Mouse (Mus musculus): Measurements from ENCODE around the gene Gstp2. TPM values are rescaled to one million over a fixed set of nuclear protein-coding genes. Genes with fewer than 3 reads are reported as not detected.

Gstp2 gene
- polyA plus RNA-seq, 1 experiment from 2014 or later = 5.5 TPM

DNA sequence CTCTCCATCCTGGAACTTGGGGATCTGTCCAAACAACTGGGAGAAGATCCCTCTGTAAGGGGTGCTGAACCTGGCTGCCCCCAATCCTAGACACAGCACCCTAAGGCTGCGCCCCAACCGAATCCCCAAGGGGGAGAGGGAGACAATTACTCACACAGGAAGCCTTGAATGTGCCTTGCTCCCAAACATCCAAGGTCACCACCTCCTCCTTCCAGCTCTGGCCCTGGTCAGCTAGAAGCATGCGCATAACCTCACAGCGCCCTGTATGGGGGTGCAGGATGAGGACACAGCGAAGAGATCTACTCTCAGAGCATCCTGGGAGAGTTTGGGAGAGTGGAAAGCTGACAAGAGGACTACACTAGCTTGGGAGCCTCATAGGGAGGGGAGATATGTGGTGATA, 12.8 kb upstream of the Gstp2 start:
- peak overlapping the region; percentile 64 for H3K9ac ChIP-seq (ENCODE audit: low read depth, low read length)
- no peak for ATAC-seq (replicated peaks; ENCODE audit: low FRiP score)
- H3K27me3 ChIP-seq (replicated peaks; ENCODE audit: control insufficient read depth, insufficient read depth, low read length) = no peaks in the 10 kb centered on the region
- H3K36me3 ChIP-seq (ENCODE audit: control insufficient read depth, insufficient read depth, low read length) = no peaks in the 10 kb centered on the region
- no peak for DNase-seq (ENCODE audit: low spot score)
- peaks cover 29% of the 10 kb centered on the region for H3K4me1 ChIP-seq (replicated peaks; ENCODE audit: control insufficient read depth, insufficient read depth, low read length)
- 85% methylated on average over 5 of the region's 5 CpGs for WGBS
- H3K4me2 ChIP-seq = peak overlapping the region; percentile 65
- H3K4me3 ChIP-seq (ENCODE audit: low read depth, low read length) = peak overlapping the region; percentile 33
- peak overlapping the region; percentile 79 for H3K27ac ChIP-seq (ENCODE audit: low read depth, low read length)
- H3K9me3 ChIP-seq (ENCODE audit: control insufficient read depth, low read length) = no peaks in the 10 kb centered on the region

DNA sequence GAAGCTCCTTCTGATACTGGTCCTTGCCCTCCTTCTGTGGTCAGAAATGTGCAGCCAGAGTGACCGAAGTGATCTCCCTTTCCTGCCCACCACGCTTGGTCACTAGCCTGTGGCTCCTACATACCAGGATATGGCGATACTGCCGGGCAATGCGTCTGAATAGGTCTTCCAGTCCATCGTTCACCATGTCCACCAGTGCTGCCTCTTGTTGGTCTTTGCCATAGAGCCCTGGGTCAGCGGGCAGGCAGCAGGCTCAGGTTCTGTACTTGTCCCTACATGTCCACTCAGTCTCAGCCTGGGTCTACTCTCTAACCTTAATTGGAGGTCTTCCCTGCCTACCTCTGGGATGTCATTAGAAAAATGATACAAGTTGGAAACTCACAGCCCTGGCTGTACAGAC, 12.1 kb upstream of the Gstp2 start:
- Histone ChIP-seq H3K4me2 (no peak overlapping the region), H3K4me1 (replicated peaks; ENCODE audit: control insufficient read depth, insufficient read depth, low read length) (peaks cover 29% of the 10 kb centered on the region), H3K27ac (ENCODE audit: low read depth, low read length) (no peak overlapping the region), H3K9ac (ENCODE audit: low read depth, low read length) (no peak overlapping the region), H3K4me3 (ENCODE audit: low read depth, low read length) (no peak overlapping the region), H3K36me3 (ENCODE audit: control insufficient read depth, insufficient read depth, low read length) (no peaks in the 10 kb centered on the region), H3K9me3 (ENCODE audit: control insufficient read depth, low read length) (no peaks in the 10 kb centered on the region), H3K27me3 (replicated peaks; ENCODE audit: control insufficient read depth, insufficient read depth, low read length) (no peaks in the 10 kb centered on the region)
- no peak for DNase-seq (ENCODE audit: low spot score)
- WGBS = 91% methylated on average over 7 of the region's 7 CpGs
- ATAC-seq (replicated peaks; ENCODE audit: low FRiP score) = no peak

GRCm38 (mm10) chr19:4057389-4057788, 11.6 kb upstream of the Gstp2 start:
- no peak overlapping the region for H3K4me2 ChIP-seq
- no peaks in the 10 kb centered on the region for H3K9me3 ChIP-seq (ENCODE audit: control insufficient read depth, low read length)
- no peak overlapping the region for H3K9ac ChIP-seq (ENCODE audit: low read depth, low read length)
- ATAC-seq (replicated peaks; ENCODE audit: low FRiP score) (no peak), DNase-seq (ENCODE audit: low spot score) (no peak)
- no peak overlapping the region for H3K27ac ChIP-seq (ENCODE audit: low read depth, low read length)
- no peaks in the 10 kb centered on the region for H3K36me3 ChIP-seq (ENCODE audit: control insufficient read depth, insufficient read depth, low read length)
- 84% methylated on average over 13 of the region's 13 CpGs for whole genome bisulfite sequencing
- H3K4me1 ChIP-seq (replicated peaks; ENCODE audit: control insufficient read depth, insufficient read depth, low read length) = peaks cover 29% of the 10 kb centered on the region
- H3K4me3 ChIP-seq (ENCODE audit: low read depth, low read length) = no peak overlapping the region
- H3K27me3 ChIP-seq (replicated peaks; ENCODE audit: control insufficient read depth, insufficient read depth, low read length) = no peaks in the 10 kb centered on the region

GRCm38 (mm10) chr19:4056727-4057126, 10.9 kb upstream of the Gstp2 start:
- H3K4me1 ChIP-seq (replicated peaks; ENCODE audit: control insufficient read depth, insufficient read depth, low read length) = peaks cover 29% of the 10 kb centered on the region
- no peaks in the 10 kb centered on the region for H3K36me3 ChIP-seq (ENCODE audit: control insufficient read depth, insufficient read depth, low read length)
- ATAC-seq (replicated peaks; ENCODE audit: low FRiP score) = no peak
- H3K9ac ChIP-seq (ENCODE audit: low read depth, low read length) = no peak overlapping the region
- H3K4me2 ChIP-seq = no peak overlapping the region
- no peak overlapping the region for H3K4me3 ChIP-seq (ENCODE audit: low read depth, low read length)
- DNase-seq (ENCODE audit: low spot score) = no peak
- WGBS = 63% methylated on average over 4 of the region's 4 CpGs
- H3K9me3 ChIP-seq (ENCODE audit: control insufficient read depth, low read length) = no peaks in the 10 kb centered on the region
- H3K27me3 ChIP-seq (replicated peaks; ENCODE audit: control insufficient read depth, insufficient read depth, low read length) = no peaks in the 10 kb centered on the region
- no peak overlapping the region for H3K27ac ChIP-seq (ENCODE audit: low read depth, low read length)

DNA sequence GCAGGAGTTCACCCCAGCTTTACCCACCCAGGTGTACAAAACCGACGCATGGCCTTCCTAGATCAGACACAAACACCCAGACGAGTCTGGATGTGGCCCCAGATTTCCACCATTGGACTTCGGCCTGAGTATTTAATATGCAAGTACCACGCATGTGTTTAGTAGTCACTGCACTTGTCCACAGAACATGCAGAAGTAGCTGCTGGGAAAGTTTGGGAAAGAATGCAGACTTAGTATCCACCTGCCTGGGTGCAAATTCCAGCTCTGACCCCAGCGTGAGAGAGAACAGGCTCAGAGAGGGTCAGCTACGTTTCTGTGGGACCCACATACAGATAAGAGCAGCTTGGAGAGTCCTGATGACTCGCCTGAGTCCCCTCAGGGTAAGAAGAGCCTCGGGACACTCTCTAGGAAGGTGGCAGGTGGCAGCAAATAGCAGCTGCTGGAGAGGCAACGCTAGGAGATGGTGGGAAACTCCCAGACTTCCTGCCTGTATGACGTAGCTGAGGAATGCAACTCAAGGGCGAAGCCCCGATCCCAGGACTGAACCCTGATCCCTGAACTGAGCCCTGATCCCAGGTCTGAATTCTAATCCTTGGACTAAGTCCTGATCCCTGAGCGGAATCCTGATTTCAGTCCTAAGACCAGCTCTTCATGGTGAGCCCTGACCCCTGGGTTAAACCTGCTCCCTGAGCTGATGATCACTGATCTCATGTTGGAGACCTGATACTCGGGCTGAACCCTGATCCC, 10.3 kb upstream of the Gstp2 start:
- ATAC-seq (replicated peaks; ENCODE audit: low FRiP score) = no peak
- peaks cover under 1% of the 10 kb centered on the region for H3K9me3 ChIP-seq (ENCODE audit: control insufficient read depth, low read length)
- H3K4me3 ChIP-seq (ENCODE audit: low read depth, low read length) = no peak overlapping the region
- H3K4me1 ChIP-seq (replicated peaks; ENCODE audit: control insufficient read depth, insufficient read depth, low read length) = peaks cover 29% of the 10 kb centered on the region
- H3K27me3 ChIP-seq (replicated peaks; ENCODE audit: control insufficient read depth, insufficient read depth, low read length) = no peaks in the 10 kb centered on the region
- H3K36me3 ChIP-seq (ENCODE audit: control insufficient read depth, insufficient read depth, low read length) = no peaks in the 10 kb centered on the region
- no peak overlapping the region for H3K27ac ChIP-seq (ENCODE audit: low read depth, low read length)
- no peak overlapping the region for H3K9ac ChIP-seq (ENCODE audit: low read depth, low read length)
- DNase-seq (ENCODE audit: low spot score) = no peak
- H3K4me2 ChIP-seq = no peak overlapping the region
- WGBS = 50% methylated on average over 15 of the region's 15 CpGs

DNA sequence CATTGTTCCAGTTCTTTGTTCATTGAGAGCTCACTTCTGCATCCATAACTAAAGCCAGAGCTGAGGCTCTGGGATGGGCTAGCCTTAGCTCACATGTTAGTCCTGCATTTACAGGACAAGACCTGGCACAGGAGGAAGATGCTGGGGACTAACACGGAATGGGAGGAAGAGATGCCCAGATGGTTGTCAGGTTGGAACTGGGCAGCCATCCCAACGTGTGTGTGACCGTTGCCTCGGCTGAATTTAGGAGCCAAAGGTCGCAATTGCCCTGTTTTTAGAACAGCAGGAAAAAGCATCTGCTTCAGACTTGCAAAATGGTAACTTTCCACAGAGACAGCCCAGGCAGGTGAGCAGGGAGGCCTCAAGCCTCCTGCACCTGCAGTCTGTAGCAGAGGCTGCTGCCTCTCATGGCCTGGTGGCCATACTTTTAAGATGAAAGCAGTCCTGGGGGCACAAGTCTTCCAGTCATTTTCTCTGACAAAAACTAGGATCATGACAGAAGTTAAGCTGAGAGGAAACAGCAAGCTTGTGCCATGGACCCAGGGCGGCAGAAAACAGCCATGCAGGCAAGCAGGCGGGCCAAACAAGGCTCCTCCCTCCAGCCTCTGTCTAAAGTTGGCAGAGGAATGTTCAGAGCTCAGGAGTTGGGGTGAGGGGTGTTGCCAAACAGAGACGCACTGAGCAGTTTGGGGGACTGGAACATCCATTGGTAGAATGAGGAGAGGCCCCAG, 9.6 kb upstream of the Gstp2 start:
- peak overlapping the region; percentile 34; the same call in 1 of the 2 replicates for H3K27ac ChIP-seq (ENCODE audit: low read depth, low read length)
- 77% methylated on average over 8 of the region's 8 CpGs for WGBS
- no peak overlapping the region for H3K9ac ChIP-seq (ENCODE audit: low read depth, low read length)
- H3K36me3 ChIP-seq (ENCODE audit: control insufficient read depth, insufficient read depth, low read length) = no peaks in the 10 kb centered on the region
- ATAC-seq (replicated peaks; ENCODE audit: low FRiP score) (no peak), DNase-seq (ENCODE audit: low spot score) (no peak)
- H3K4me1 ChIP-seq (replicated peaks; ENCODE audit: control insufficient read depth, insufficient read depth, low read length) = peaks cover 29% of the 10 kb centered on the region
- H3K4me2 ChIP-seq = no peak overlapping the region
- H3K4me3 ChIP-seq (ENCODE audit: low read depth, low read length) = no peak overlapping the region
- H3K9me3 ChIP-seq (ENCODE audit: control insufficient read depth, low read length) = peaks cover 3% of the 10 kb centered on the region
- H3K27me3 ChIP-seq (replicated peaks; ENCODE audit: control insufficient read depth, insufficient read depth, low read length) = no peaks in the 10 kb centered on the region

DNA sequence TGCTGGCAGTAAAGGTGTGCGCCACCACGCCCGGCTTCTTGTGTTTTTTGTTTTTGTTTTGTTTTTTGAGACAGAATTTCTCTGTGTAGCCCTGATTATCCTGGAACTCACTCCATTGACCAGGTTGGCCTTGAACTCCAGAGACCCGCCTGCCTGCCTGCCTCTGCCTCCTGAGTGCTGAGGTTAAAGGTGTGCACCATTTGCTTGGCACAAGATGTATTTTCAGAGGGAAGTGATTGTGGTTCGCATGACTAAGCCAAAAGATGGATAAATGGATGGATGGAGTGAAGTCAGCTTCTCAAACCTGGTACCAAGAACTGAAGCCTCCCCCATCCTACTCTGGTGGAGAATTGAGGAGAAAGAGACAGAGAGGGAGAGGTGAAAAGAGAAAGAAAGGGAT, 8.8 kb upstream of the Gstp2 start:
- no peak overlapping the region for H3K4me2 ChIP-seq
- no peak overlapping the region for H3K27ac ChIP-seq (ENCODE audit: low read depth, low read length)
- ATAC-seq (replicated peaks; ENCODE audit: low FRiP score) (no peak), DNase-seq (ENCODE audit: low spot score) (no peak)
- no peak overlapping the region for H3K4me3 ChIP-seq (ENCODE audit: low read depth, low read length)
- peaks cover 3% of the 10 kb centered on the region for H3K9me3 ChIP-seq (ENCODE audit: control insufficient read depth, low read length)
- no peaks in the 10 kb centered on the region for H3K27me3 ChIP-seq (replicated peaks; ENCODE audit: control insufficient read depth, insufficient read depth, low read length)
- H3K36me3 ChIP-seq (ENCODE audit: control insufficient read depth, insufficient read depth, low read length) = no peaks in the 10 kb centered on the region
- no peak overlapping the region for H3K9ac ChIP-seq (ENCODE audit: low read depth, low read length)
- peaks cover 26% of the 10 kb centered on the region for H3K4me1 ChIP-seq (replicated peaks; ENCODE audit: control insufficient read depth, insufficient read depth, low read length)
- 82% methylated on average over 5 of the region's 5 CpGs for WGBS

- no peak for DNase-seq (ENCODE audit: low spot score)
- no peak overlapping the region for H3K4me2 ChIP-seq
- 67% methylated on average over 5 of the region's 5 CpGs for WGBS
- H3K27me3 ChIP-seq (replicated peaks; ENCODE audit: control insufficient read depth, insufficient read depth, low read length) = no peaks in the 10 kb centered on the region
- H3K9ac ChIP-seq (ENCODE audit: low read depth, low read length) = no peak overlapping the region
- H3K36me3 ChIP-seq (ENCODE audit: control insufficient read depth, insufficient read depth, low read length) = no peaks in the 10 kb centered on the region
- H3K27ac ChIP-seq (ENCODE audit: low read depth, low read length) = peak overlapping the region; percentile 39; the same call in 1 of the 2 replicates
- H3K4me3 ChIP-seq (ENCODE audit: low read depth, low read length) = no peak overlapping the region
- peaks cover 3% of the 10 kb centered on the region for H3K9me3 ChIP-seq (ENCODE audit: control insufficient read depth, low read length)
- ATAC-seq (replicated peaks; ENCODE audit: low FRiP score) = no peak
- peaks cover 12% of the 10 kb centered on the region for H3K4me1 ChIP-seq (replicated peaks; ENCODE audit: control insufficient read depth, insufficient read depth, low read length)
Observed at GRCm38 (mm10) chr19:4052516-4053030, 6.8 kb upstream of the Gstp2 start.
